Mouse (Mus musculus) ovary, adult 18-20 months (tissue): ENCODE results near the gene Crybb3.
A peak's percentile ranks its signal among the peaks of the same experiment; 100 is the strongest.

Experiments
- DNase-seq: peaks from one replicate; pipeline ENCODE4 v3.0.0; 2022; ENCODE audit warnings: low spot score, mixed read lengths

Crybb3 gene

DNA sequence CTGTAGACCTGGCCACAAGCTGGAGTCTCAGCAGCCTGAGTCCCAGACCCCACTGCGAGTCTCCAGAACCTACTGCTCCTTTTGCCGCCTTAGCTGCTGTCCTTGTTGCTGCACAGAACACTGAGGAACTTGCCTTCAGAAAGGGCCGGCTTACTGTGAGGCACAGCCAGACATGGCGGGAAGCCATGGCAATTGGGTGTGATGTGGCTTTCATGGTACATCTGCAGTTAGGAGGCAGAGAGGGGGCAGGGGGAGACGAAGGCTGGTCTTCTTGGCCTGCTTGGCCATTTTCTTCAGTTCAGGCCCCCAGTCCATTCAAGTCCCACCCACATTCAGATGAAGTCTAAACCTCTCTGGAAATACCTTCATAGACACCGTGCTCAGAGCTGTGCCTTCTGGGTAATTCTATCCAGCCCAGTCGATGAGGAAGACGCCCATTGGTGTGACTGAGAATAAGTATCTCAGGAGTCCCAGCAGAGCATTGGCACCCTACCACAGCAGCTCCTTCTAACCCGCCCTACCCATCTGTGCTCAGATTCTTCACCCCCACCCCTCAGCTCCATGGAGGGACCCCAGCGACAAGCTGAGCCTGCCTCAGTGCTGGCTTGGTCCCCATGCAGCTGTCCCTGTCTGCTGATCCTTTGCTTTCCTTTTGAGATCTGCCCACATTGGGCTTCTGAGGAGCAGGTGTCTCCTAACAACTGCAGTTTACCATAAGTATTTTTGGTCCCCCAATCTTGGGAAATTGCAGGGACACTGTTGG lies 35.7 kb downstream of the Crybb3 start:
- DNase-seq: no peak

DNA sequence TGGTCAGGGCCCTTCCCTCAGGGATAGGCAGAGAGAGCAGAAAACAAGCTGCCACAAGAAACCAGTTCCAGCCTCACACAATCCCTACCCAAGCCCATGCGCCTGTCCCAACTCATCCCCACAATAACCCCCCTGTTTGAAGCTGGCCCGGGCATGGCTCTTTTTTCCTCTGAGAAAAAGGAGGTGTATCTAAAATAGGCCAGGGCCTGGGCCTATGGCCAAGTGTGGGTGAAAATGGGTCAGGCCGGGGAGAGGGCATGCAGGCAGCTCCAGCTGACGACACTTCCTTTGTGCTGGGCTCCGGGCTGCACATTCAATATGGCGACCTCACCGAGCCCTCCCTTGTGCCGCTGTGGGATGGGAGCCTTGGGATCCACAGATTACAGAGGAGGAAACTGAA lies 37.9 kb downstream of the Crybb3 start:
- no peak for DNase-seq

DNA sequence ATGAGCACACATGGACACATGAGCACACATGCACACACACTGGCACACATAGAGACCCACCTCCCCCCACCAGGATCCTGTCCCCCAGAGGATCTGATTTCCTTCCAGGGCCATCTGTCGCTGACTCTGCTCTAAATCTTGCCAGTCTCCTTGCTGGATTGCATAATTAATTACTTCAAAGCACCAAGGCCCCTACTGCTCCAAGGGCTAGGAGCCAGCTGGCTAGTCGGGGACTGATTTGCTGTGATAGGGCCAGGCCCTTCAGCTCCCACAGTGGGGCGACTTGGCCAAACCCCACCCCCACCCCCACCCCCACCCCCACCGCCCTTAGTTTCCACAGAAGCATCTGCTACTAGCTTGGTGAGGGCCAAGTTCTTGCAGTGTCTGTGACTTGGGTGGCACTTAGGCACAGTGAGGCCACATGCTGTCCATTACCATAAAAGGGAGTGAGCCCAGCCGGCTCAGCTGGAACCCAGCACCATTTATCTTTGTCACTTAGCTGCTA lies 39.8 kb downstream of the Crybb3 start:
- DNase-seq: peak; percentile 50

DNA sequence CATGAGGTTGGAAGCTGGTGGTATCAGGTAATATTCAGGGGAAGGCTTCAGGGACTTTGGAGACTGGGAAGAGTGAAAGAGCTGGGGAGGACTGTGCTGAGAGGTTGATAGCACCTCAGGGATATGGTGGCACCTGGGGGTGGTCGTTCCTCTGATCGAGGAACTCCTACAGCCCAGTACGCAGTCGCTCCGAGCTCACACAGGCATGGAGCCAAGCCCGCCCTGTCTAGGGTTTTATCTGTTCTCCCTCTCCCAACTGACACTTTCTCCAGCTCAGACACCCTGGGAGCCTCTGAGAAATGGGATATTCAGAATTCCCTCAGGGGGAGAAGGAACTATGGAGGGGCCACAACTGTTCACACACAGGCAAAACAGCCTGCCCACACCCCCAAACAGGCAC lies 40.6 kb downstream of the Crybb3 start:
- DNase-seq: no peak

DNA sequence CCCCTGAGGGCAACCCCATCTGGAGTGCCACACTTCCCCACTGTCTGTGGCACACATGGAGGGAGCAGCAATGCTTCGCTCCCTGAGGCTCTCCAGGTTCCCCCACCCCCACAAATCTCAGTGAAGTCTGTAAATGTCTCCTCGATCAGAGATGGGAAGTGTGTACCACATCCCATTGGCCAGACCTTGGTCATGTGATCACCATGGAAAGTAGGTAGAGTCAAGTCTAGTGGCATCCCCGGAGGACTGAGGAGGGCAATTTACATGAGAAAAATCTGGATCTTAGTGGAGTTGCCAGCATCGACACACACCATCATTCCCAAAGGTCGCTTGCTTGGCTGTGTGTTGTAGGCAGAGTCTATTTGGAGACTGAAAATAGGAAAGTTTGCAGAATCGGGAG lies 42.8 kb downstream of the Crybb3 start:
- no peak for DNase-seq

DNA sequence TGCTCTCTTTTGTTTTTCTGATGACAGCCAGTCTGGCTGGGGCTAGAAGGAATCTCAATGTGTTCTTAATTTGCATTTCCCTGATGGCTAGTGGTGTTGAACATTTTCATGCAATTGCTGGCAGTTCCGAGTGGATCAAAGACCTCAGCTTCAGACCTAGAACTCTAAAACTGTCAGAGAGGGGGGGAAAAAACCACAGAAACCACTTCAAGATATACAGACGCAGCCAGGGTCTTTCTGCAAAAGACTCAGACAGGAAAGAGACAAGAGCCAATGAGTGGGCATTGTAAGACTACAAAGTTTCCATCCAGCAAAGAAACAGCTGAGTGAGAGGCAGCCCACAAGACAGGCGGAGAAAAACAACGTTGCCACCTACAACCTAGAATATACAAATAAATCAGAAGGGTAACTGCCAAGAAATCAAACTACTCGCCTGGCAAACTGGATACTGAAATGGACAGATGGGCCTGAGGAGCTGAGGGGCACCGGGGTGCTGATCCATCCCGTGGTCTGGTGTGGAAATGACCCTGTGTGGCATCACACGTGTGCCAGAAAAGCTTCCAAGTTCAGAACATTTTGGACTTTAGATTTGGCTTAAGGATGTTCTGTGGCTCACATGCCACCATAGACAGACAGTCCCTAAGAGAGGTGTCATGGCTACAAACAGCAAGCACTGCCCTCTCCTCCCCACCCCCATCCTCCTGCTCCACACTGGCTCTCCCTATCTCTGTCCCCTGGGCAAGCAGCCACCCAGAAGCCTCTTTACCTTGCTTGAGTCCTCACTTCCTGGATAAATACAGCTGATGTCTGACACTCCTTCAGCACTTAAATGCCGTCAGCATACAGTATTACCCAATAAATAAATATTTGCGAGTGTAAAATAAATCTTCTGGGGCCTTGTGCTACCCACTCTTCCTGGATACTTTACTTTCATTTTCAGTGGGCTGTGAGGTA lies 46.0 kb downstream of the Crybb3 start:
- DNase-seq: no peak

DNA sequence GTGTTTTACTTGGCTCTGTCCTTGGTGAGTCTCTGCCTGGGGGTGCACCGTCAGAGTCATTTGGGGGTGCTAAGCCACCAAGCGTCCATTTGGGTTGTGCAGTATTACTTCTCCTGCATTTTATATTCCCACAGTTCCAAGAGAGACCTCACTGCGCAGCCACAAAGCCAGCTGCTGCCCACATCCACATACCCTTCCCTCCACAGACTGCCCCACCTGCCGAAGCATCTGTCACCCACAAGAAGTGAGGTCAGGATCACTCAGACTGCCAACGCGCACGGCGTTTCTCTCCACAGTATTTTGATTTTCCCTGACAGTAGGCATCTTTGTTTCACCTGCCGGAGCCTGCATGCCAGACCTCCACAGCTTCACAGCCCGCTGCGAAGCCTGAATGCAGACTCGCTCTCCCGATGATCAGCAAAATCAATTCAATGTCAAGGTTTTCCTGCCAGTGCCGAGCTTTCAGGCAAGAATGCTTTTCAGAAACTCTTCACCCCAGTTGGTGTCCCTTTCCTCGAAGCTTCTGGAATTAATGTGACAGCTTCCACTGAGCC lies 50.1 kb downstream of the Crybb3 start:
- no peak for DNase-seq

DNA sequence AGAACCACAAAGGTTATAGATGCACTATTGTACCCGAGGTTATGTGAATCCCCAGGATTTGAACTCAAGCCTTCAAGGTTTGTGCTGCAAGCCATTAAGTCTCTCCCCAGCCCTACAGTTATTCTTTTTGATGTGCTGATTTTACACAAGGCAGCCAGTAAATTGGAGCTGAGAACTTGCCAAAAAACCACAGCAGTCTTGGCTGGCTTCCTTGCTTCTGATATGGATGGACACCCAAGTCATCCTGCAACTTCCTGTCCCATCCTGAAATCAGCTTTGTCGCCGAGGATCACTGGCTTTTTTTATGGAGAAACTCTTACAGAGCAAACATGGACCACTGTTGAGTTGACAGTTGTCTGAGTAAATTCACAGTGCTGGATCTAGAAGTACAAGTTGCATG lies 51.3 kb downstream of the Crybb3 start:
- DNase-seq: no peak

DNA sequence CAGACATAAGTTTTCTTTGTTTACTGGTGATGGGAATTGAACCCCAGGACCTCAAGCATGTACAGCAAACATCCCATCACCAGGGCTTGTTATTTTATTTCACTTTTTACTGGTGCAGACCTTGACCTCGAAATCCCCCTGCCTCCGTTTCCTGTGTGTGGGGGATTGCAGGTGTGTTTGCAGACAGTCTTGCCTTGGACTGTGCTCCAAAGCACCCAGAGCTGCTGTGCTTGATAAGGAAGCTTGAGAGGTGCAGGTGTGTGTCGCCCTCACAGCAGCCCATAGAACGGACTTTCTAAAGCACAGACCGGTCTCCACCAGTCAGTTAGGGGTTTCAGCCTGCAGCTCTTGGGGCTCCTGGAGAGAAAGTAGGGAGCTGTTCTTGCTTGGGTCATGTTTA lies 54.7 kb downstream of the Crybb3 start:
- DNase-seq: no peak
